Comparison of ENCODE assay signal across 1 mouse cellular context in the genomic region with DNA sequence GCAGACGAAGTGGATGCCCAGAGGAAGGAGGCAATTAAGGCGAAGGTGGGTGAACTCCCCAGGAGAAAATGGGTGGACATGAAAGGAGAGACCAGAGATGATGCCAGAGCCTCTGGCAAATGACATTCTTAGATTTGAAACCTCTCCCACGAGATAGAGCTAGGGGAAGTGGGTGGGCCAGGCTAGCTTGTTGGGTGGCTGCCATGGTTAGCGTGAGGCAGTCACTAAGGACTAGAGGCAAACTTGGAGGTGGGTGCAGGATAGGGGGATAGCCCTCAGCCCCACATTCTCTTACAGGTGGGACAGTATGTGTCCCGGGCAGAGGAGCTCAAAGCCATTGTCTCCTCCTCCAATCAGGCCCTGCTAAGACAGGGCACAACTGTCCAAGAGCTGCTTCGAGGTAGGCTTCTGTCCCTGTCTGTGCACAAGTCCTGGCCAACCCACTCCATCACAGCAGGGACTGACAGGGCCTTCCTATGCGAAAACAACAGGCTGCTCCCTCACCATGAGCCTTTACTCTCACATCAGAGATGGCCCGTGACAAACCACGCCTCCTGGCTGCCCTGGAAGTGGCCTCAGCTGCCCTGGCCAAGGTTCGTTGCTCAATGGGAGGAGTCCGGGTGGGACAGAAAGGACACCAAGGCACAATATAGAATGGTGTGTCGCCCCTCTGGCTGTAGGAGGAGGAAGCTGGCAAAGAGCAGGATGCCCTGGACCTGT.
TF ChIP-seq lines count a peak whose summit lies in the region.

No protein-coding gene starts in this region.

TF ChIP-seq in MEL, 35 proteins besides CTCF, POLR2A, EP300 and RAD21:
- TF ChIP-seq HCFC1 (IDR thresholded peaks at IDR 0.05; ENCODE audit: low read depth, low read length) = no peak
- TF ChIP-seq NRF1 (IDR thresholded peaks at IDR 0.05; ENCODE audit: insufficient read depth, low read depth, low read length, poor library complexity, severe bottlenecking) = no peak
- TF ChIP-seq POLR2AphosphoS5 (IDR thresholded peaks at IDR 0.05; ENCODE audit: borderline replicate concordance, low read depth, low read length) = no peak
- no peak for TF ChIP-seq E2F4 (IDR thresholded peaks at IDR 0.05; ENCODE audit: borderline replicate concordance, low read depth, low read length)
